Mouse (Mus musculus) layer of hippocampus, postnatal 10 days (tissue): ENCODE data around the gene Nfil3. TPM values are rescaled to one million over a fixed set of nuclear protein-coding genes. Genes with fewer than 3 reads are reported as not detected.

Source experiments
- DNase-seq, 2 experiments: peaks; one replicate each; pipeline ENCODE4 v3.0.0; 2021; ENCODE audit warnings: low spot score in 2 of 2
- long read RNA-seq: library from polyadenylated mRNA; stranded (forward); transcript quantifications from one replicate; pipeline ENCODE4 v2.0.0, GENCODE M21; 2023
- total RNA-seq, 2 experiments: library from RNA; stranded (reverse); gene quantifications; 2 replicates each; pipeline ENCODE4 v1.2.3; 2021

Nfil3 gene
- 10 to 100 TPM; 12.3 to 12.9 TPM for total RNA-seq
- long read RNA-seq, partial matches to known transcripts, result 0 of 7 reads
- long read RNA-seq, other reads (novel, unspliced or antisense), result 4 of 7 reads

DNA sequence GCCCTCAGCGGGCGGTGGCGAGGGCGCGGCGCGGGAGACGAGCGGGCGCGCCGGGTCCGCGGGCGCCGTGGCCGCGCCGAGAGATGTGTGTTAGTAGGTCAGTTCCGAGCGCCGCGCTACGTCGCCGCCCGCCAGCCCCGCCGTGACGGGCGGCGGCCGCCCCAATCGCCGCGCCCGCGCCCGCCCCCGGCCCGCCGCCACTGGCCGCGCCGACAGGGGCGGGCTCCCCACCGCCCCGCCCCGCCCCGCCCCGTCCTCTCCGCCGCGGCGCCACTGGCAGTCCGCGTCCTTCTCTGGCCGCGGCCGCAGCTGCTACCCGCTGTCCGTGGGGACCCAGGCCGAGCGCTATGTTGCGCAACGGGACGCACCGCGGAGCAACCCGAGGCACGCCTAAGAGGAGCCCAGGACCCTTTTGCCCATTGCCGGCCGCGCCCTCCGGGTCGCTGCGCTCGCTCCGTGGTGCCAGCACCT, at the start of gene Nfil3:
TSS of gene Nfil3 (minus strand) at position 123 of the 471 bp plus-strand sequence.
- peak in 1 of 2 experiments; percentile 74 for DNase-seq

DNA sequence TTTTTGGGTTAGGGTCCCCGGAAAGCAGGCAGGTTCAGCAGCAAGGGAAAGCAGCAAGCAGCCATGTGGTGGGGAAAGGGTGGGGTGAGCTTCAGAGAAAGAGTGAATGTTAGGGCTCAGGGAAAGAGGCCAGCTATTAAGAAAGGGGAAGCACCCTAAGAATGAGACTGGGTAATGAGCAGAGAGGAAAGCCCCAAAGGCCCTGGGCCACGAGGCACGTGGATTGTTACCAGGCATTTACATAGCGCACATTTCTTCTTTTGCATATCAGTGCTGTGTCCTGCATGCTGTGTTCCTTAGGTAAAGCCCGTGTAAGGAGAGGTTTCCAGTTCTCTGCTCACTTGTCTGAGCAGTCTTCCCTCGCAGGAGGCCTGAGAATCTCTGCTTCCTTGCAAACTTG, 43.4 kb upstream of the Nfil3 start:
- no peak for DNase-seq

DNA sequence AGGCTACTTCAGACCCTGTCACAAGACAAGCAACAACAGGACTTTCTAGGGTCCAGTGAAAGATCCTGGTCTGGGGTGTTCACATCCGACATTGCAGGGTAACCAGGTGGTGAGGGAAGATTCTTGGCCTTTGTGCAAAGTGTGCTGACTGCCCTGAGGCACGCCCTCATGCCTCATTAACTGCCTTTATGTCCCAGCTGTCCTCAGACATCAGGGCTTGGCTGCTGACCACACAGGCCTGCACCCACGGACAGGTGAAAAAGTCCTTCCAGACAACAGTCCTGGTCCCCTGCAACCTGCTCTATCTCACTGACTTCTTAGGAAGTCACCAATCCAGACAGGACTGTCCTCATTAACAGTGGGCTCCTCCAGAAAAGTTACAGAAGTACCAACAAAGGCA, 39.4 kb upstream of the Nfil3 start:
- DNase-seq, result no peak

DNA sequence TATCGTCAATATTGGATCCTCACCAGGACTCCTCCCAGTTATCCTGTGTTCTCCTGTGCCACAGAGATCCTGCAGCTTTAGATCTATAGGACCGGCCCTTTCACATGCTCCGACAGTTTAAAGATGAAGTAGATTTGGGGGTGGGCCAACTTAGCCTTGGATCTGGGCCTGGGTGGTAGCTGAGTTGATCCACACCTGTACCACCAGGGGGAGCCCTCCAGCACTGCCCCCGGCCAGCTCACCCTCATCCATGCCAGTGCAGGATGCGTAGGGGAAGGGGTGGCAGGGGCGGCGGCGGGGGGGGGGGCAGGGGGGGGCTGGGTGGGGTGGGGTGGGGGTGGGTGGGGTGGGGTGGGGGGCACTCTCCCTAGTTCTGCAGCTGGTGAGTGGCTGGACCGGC, 38.7 kb upstream of the Nfil3 start:
- DNase-seq, result peak in 1 of 2 experiments; percentile 19

DNA sequence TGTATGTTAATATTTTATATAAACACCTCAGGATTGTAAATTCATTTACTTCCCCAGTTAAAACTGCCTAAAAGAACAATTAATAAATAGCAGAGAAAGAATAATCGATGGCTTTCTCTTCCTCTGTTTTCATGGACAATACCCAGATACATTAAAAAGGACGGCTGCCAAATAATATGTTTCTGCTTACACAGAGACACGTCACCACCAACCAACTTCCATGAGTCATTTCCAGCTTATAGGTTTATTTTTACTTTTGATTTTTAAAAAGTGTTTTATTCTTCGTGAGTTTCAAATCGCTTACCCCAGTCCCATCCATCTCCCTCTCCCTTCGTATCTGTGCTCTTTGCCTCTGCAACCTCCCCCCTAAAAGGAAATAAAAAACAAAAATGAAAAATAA, 38.1 kb upstream of the Nfil3 start:
- no peak for DNase-seq

DNA sequence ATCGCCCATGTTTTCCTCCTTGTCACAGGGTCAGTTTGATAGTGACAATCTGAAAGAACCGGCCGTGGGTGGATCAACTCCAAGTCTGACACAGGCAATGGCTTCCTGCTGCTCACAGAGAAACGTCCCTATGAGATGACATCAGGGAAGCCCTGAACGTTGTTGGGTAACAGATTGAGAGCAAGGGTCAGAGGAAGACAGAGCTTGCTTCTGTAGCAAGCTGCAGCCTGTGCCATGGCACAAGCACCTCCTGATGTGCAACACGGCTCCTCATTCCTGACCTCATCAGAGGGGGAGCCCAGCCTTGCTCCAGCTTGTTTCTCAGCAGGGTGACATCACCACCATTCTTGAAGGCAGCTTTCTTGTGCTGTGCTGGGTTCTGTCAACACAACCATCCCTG, 37.1 kb upstream of the Nfil3 start:
- no peak for DNase-seq

DNA sequence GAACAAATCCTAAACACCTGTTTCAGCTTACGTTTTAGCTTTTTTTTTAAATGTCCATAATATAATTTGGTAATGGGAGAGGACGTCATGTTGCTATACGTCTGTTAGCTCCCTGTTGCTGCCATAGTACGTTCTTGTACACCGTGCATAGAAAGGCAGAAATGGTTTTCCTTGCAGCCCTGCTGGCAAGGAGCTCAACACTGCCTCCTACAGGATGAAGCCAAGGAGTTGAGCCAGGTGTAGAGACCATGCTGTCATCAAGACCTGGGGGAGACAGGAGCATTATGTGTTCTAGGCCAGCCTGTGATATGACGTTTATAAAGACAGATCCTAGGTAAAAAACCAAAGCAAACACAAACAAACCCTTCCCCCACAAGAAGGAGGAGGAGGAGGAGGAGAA, 36.2 kb upstream of the Nfil3 start:
- no peak for DNase-seq

DNA sequence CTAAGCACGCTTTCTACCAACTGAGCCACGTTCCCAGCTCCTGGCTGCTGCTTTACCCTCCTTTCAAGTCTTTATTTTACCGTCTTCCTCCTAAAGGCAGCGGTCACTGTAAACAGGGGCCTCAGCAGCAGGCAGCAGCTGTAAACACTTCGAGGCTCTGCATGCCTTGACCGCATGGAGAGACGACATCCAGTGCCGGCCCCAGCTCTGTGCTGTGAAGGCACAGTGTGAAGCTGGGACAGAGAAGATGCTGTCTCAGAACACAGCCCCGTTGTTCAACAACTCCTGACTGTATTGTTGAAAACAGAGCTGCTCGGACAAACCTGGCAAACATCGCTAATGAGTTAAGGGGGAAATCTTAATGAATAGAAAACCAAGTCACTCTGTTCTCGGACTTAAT, 30.6 kb upstream of the Nfil3 start:
- peak; percentile 22 to 26 for DNase-seq

DNA sequence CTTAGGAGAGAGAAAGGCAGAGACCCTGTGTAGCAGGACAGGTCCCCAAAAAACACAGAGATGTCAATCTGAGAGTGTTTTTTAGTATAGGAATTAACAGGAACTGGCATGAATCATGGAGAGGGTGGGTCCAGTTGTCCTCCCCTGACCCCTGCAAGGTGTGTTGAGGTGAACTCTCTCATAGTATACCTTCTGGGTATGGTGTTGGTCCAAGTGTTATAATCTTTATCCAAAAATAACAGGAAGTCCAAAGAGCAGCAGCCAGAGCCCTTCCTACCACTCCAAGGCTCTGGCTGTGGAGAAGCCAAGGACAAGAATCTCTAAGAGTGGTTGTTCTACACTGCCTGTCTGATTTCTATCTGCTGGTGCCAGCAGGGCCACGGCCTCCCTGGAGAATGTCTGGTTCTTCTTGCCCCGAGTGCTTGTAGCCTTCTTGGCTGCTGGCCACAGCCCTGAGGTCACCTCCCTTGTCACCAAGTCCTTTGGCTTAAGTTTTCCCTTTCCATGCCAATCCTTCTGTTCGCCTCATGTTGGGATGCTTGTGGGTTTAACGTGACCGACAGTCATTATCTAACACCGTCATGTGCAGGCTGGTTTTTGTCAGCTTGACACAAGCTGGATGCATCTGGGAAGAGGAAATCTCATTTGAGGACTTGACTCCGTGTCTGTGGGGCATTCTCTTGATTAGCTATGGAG, 27.8 kb upstream of the Nfil3 start:
- DNase-seq, result peak; percentile 19 to 35

DNA sequence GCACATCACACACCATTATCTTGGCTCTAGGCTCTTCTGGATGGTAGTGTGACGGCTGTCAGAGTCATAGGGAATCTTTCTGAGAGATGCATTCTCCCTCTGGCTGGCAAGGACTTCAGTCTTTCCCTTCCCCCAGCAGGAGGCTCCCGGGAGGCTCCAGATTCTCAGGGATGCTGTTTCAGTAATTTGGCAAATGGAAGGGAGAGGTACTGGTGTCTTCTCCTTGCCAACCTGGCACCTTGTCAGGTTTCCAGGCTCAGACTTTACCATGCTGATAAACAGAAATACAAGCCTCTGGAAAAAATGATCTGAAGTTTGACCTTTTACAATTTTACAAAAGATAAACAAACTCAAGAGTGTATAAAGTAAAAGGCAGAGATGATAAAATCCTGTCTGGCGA, 26.9 kb upstream of the Nfil3 start:
- DNase-seq, result peak in 1 of 2 experiments; percentile 18

DNA sequence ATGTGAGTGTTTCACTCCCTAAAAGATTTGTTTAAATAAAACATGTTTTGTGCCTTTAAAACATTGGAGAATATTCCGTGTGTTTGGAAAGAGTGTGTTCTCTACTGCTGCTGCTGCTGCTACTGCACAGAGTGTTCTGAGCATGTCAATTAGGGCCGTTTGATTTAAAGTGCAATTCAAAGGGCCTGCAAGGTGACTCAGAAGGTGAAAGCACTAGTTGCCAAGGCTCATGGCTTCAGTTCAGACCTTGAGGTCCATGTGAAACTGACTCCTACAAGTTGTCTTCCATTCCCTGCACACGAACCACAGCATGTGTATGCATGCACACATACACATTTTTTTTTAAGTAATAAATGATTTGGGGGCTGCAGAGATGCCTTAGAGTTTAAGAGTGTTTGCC, 22.4 kb upstream of the Nfil3 start:
- no peak for DNase-seq

DNA sequence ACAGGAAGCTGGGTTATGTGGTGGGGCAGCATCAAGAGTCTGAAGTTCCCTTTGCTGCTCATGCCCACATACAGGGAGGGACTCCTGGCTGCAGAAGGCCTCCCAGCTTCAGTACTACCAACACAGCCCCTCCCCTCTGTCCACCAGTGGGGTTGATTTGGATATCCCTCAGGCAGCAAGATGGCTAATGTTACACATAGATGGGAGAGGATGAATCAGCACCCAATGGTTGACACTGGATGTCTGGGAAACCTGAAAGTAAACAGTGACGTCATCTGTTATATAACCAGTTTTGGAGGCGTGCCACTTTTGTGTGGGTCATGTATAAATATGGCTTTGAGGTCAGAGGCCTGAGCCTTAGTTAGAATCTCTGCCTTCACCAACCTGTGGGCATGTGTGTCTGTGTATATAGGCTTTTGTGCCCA, 20.6 kb upstream of the Nfil3 start:
- no peak for DNase-seq

DNA sequence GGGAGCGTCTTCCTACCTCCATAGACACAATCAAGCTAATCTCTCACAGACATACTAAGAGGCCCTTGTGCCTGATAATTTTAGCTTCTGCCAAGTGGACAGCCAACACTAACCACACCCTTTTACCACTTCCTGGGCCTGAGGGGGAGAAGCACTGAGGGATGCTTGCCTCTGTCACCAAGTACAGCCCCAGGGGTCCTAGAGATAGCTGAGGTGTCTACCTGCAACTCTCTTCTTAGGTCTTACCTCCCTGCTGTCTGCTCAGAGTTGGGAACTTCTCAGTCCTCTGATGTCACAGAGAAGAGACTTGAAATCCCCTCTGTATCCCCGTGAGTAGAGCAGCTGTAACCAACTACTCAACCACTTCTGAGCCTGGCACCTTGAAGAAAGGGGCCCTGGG, 19.6 kb upstream of the Nfil3 start:
- no peak for DNase-seq

DNA sequence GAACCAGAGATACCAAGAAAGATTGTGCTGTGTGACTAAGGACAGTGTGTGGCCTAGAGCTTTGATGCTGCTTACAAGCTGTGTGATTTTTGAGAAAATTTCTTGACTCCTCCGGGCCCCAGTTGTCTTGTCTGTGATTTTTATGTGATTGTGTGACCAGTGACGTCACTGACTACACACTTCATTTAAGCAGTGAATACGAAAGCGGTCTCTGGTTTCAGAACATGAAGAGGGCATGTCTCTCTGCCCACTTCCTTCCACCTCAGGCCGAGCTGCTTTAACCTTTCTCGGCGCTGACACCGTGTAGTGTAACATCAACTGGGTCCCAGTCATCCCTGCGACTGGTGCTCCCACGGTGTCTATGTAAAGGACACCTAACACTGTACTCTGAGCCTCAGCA, 17.7 kb upstream of the Nfil3 start:
- DNase-seq, result no peak

DNA sequence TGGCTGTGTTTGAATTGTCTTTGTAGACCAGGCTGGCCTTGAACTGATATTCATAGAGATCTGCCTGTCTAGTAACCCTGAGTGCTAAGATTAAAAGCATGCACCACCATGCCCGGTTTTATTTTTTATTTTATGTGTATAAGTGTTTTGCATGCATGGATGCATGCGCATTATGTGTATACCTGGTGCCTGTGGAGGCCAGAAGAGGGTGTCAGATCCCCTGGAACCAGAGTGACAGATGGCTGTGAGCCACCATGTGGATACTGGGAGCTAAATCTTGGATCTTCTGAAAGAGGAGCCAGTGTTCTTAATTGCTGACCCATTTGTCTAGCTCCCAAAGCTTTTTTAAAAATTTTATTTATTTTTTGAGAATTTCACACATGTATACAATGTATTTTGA, 16.9 kb upstream of the Nfil3 start:
- no peak for DNase-seq

DNA sequence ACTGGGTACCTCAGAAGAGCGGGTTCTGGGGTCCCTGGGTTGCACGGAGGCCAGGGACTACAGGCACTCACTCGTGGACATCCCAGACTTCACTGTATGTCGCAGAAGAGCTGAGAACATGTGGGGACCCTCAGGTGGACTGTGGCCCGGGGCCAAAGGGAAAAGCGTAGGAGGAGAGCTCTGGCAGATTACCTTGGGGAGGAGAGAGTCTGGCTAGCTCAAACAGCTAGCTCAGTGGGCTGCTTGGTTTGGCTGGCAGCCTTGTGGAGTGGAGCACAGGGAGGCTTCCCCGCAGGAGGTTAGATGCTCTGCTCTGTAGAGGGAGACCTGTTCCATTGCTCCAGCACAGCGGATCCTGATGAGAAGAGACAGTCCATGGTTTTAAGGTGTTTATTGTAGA, 15.3 kb upstream of the Nfil3 start:
- DNase-seq, result no peak

DNA sequence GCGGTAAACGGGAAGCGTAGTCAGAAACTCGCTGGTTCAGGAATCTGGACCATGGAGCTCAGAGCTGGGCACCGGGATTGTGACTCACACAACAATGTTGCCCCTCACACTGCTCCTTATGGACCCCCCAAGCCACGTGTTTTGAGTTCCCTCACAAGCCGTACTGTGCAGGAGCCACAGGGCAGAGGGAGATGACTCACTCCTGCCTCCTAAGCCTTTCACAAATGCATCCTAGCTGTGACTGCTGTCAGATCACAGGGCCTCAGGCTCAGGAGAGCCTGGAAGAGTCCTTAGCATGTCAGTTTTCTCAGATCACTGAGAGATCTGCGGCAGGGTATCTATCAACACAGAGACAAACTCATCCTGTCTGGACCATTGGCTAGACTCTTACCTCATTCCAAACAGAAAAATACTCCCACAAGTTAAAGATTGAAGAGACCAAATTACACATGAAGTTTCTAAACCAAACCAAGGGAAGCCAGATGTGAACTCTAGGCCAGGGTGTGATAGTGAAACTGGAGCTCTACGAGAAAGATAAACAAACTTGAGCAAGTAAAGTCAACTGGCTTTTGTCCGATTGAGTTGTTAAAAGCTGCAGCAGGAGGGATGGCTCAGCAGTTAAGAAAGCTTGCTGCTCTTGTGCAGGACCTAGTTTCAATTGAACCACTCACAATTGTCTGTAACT, 13.5 kb upstream of the Nfil3 start:
- DNase-seq, result no peak

DNA sequence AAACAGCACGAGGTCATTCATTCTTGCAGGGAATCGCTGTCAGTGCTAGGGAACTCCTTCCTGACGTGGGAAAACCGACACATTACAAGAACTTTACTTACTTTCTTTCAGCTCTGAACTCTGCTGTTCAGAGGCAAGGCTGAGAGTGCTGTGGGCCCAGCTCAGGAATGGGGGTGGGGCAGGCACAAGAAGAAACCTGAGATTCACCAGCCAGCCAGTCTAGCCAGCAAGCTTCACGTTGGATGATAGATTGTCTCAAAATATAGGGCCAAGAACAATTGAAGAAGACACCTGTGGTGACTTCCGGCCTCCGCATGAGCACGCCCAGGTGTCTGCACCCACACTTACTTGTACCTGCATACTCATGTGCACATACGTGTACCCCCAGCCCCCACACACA, 9.3 kb upstream of the Nfil3 start:
- no peak for DNase-seq

DNA sequence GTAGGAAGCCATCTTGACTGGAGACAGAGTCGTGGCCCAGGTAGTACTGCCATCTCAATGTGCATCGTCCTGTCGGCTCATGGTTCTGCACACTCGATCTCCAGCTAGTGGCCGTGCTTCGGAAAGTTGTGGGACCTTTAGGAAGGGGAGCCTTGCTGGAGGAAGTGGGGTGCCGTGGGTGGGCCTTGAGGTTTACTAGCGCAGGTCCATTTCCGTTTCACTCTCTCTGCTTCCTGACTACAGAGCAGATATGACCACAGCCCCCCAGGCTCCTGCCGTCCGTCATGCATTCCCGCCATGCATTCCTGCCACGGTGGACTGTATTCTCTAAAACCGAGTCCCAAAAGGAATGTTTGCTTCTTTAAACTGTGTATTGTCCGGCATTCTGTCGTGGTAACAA, 8.1 kb upstream of the Nfil3 start:
- DNase-seq, result no peak

DNA sequence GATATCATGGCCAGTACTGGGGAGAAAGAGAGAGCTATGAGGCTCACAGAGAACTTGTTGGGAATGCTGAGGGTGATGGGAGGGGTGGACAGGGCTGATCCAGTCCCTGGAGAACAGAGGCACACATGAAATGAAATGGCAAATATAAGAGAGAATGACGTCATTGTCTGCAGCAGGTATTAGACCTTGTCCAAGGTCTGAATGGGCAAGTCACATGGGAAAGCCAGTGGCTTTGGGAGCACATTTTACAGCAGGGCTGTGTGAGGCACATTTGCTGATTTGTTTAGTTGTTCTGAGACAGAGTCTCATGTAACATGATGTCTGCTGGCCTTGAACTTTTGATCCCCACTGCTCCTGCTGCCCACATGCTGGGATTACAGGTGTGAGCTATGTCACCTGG, 7.0 kb upstream of the Nfil3 start:
- DNase-seq, result no peak

DNA sequence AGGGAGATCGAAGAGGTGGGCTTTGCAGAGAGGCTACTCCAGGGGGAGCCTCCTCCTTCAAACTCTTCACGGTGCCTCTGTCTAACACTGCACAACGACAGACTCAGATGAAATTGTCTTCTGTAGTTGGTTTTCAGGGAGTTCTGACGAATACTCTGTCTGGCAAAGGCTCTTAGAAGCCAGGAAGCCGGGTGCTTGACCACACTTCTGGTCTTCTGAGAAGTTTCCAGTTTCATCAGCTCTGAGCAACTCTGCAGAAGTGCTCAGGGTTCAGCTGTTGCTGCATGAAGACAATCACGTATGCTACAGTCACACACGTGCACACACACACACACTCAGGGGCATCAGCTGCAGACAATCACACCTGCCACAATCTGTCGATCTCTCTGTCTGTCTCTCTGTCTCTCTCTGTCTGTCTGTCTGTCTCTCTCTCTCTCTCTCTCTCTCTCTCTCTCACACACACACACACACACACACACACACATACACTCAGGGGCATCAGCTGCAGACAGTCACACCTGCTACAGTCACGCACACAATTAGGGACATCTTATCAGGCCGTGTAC, 5.4 kb upstream of the Nfil3 start:
- DNase-seq, result no peak

DNA sequence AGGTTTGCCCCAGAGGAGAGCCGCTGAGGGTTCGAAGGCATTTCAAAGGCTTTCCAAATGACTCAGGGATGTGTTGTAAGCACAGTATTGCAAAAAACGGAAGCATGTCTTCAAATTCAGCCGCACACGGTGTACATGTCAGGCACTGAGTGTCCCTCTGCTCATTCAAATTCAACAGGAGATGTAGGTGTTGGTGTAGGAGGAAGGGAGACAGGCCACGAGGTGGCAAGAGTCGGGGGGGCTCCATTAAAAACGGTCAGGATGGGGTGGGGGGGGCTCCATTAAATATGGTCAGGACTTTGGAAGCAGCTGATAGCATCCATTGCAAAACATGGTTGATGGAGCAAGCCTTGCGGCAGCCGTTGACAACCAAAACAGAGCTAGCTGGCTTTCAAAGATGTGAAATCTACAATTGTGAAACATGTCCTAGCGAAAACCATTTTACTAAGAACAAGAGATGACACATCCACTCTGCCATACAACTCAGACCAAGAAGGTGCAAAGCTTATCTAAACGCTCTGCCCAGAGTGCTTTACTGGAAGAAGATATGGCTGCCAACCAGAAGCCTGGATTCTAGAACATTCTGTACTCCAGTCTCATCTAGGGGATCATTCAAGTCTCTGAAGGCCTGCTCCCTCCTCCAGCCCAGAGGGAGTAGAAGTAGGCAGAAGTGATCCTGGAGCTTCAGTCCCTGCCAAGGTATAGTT, 4.8 kb upstream of the Nfil3 start:
- no peak for DNase-seq
